Mouse (Mus musculus) embryonic fibroblast, embryonic 13.5 days (primary cell): Measurements from ENCODE around the gene Avil.

ENCODE experiments used
- CTCF ChIP-seq: IDR thresholded peaks from 2 replicates; pipeline ENCODE4 v1.5.1; 2011; ENCODE audit warnings: mild to moderate bottlenecking, control low read depth, low read length, moderate library complexity, borderline replicate concordance; ENCODE audit not compliant: insufficient read depth
- POLR2A ChIP-seq: IDR thresholded peaks from 2 replicates; pipeline ENCODE4 v1.6.1; 2011; ENCODE audit warnings: low read depth, mild to moderate bottlenecking, control low read depth, low read length, moderate library complexity

GRCm38 (mm10) chr10:126977076-126977475 lies 23.4 kb upstream of the Avil start:
- no peak for TF ChIP-seq CTCF
- no peak for TF ChIP-seq POLR2A
